Mouse (Mus musculus): ENCODE measurements around the gene Kmt2b. TPM values are rescaled to one million over a fixed set of nuclear protein-coding genes. Genes with fewer than 3 reads are reported as not detected.

Gene Kmt2b
- total RNA-seq, 2 experiments from 2014 or later = 18.5 to 20.5 TPM

- intact Hi-C loops (cut with DNase I) = no loop called here
- no peak for DNase-seq
These were observed 8.6 kb downstream of the Kmt2b start for GRCm38 (mm10) chr7:30579950-30580349.

- DNase-seq = peak in 1 of 2 experiments; percentile 53
- intact Hi-C loops (cut with DNase I) = no loop called here
These were observed 15.6 kb downstream of the Kmt2b start for GRCm38 (mm10) chr7:30572969-30573368.

- DNase-seq = no peak
- intact Hi-C loops (cut with DNase I) = no loop called here
These were observed 16.1 kb downstream of the Kmt2b start for GRCm38 (mm10) chr7:30572389-30572788.

GRCm38 (mm10) chr7:30567555-30567954 is 21.0 kb downstream of the Kmt2b start:
- intact Hi-C loops (cut with DNase I) = no loop called here
- no peak for DNase-seq

- no peak for DNase-seq
- intact Hi-C loops (cut with DNase I) = no loop called here
These were observed 22.5 kb downstream of the Kmt2b start for GRCm38 (mm10) chr7:30566033-30566432.

- no peak for DNase-seq
- intact Hi-C loops (cut with DNase I) = loop anchor here (1.0 kb wide), 1 partner anchor 22 kb away; no protein-coding TSS in a partner anchor
These were observed 23.5 kb downstream of the Kmt2b start, which contains the start of gene Igflr1 for GRCm38 (mm10) chr7:30564970-30565571. Gene Igflr1, plus strand, starts transcription at chr7:30565427.

GRCm38 (mm10) chr7:30563906-30564280 is 24.6 kb downstream of the Kmt2b start:
- intact Hi-C loops (cut with DNase I) = loop anchor here (1.0 kb wide), 1 partner anchor 23 kb away; no protein-coding TSS in a partner anchor
- no peak for DNase-seq

- intact Hi-C loops (cut with DNase I) = no loop called here
- DNase-seq = peak; percentile 91 to 94
These were observed 25.2 kb downstream of the Kmt2b start, which contains the start of the genes U2af1l4, Gm49396 and Psenen for GRCm38 (mm10) chr7:30563117-30563905. Gene U2af1l4, plus strand, starts transcription at chr7:30563301. Gene Gm49396, plus strand, starts transcription at chr7:30563344. Gene Psenen, minus strand, starts transcription at chr7:30563627.

- peak in 1 of 2 experiments; percentile 27 for DNase-seq
- intact Hi-C loops (cut with DNase I) = no loop called here
These were observed 25.9 kb downstream of the Kmt2b start for GRCm38 (mm10) chr7:30562526-30563116.

- no peak for DNase-seq
- intact Hi-C loops (cut with DNase I) = no loop called here
These were observed 28.2 kb downstream of the Kmt2b start for GRCm38 (mm10) chr7:30560296-30560695.

GRCm38 (mm10) chr7:30559443-30559954 is 29.0 kb downstream of the Kmt2b start, which contains the start of gene Lin37:
Gene Lin37, minus strand, starts transcription at chr7:30559838.
- peak; percentile 90 to 91 for DNase-seq
- intact Hi-C loops (cut with DNase I) = no loop called here

- intact Hi-C loops (cut with DNase I) = no loop called here
- DNase-seq = no peak
These were observed 29.7 kb downstream of the Kmt2b start for GRCm38 (mm10) chr7:30558656-30559442.

- DNase-seq = no peak
- intact Hi-C loops (cut with DNase I) = no loop called here
These were observed 30.5 kb downstream of the Kmt2b start for GRCm38 (mm10) chr7:30557901-30558514.

GRCm38 (mm10) chr7:30556894-30557536 is 31.5 kb downstream of the Kmt2b start:
- DNase-seq = no peak
- intact Hi-C loops (cut with DNase I) = no loop called here

GRCm38 (mm10) chr7:30553810-30554584 is 34.5 kb downstream of the Kmt2b start:
- no peak for DNase-seq
- intact Hi-C loops (cut with DNase I) = loop anchor here (5.0 kb wide), 2 partner anchors 33 to 1037 kb away; partner anchors contain the start of genes Kmt2b and Sipa1l3

- DNase-seq = peak; percentile 65 to 75
- intact Hi-C loops (cut with DNase I) = loop anchor here (5.0 kb wide), 2 partner anchors 34 to 1036 kb away; partner anchors contain the start of genes Kmt2b and Sipa1l3
These were observed 35.4 kb downstream of the Kmt2b start for GRCm38 (mm10) chr7:30553021-30553589.

- DNase-seq = peak; percentile 92 to 97
- intact Hi-C loops (cut with DNase I) = loop anchor here (5.0 kb wide), 2 partner anchors 35 to 1035 kb away; partner anchors contain the start of genes Kmt2b and Sipa1l3
These were observed 36.2 kb downstream of the Kmt2b start, which contains the start of the genes Hspb6 and Proser3 for GRCm38 (mm10) chr7:30552102-30553020. Gene Hspb6, plus strand, starts transcription at chr7:30552178. Gene Proser3, minus strand, starts transcription at chr7:30552299.
